Mouse (Mus musculus) heart, embryonic 14.5 days (tissue): ENCODE results near the gene Wasf2. TPM values are rescaled to one million over a fixed set of nuclear protein-coding genes. Genes with fewer than 3 reads are reported as not detected.

Source experiments
- ATAC-seq: fragments of 200-750 bp; cut with Nextera tagmentation; 2 replicates; pipeline ENCODE4 v1.8.0; 2017; ENCODE audit warnings: low read depth, moderate TSS enrichment; ENCODE audit not compliant: insufficient number of reproducible peaks, insufficient read depth, low FRiP score
- H3K27ac ChIP-seq, 2 experiments: fragments of 200-500 bp in 1 of 2; fragments of 300-500 bp in 1 of 2; sonication (generic) in 1 of 2; replicated peaks in 1 of 2; 2 replicates each; pipeline ENCODE4 v1.5.1; 2012 to 2014; ENCODE audit warnings: low read depth in 2 of 2, low read length in 2 of 2, control low read depth in 1 of 2, mild to moderate bottlenecking in 1 of 2, mixed read lengths in 1 of 2; ENCODE audit not compliant: control insufficient read depth in 1 of 2, insufficient read depth in 1 of 2
- H3K27me3 ChIP-seq: fragments of 300-500 bp; sonication (generic); 2 replicates; pipeline ENCODE4 v1.6.1; 2014; ENCODE audit warnings: mild to moderate bottlenecking, low read length, control low read depth; ENCODE audit not compliant: control insufficient read depth, insufficient read depth
- H3K36me3 ChIP-seq: fragments of 300-500 bp; sonication (generic); 2 replicates; pipeline ENCODE4 v1.6.1; 2014; ENCODE audit warnings: mild to moderate bottlenecking, control low read depth, low read length, mixed read lengths; ENCODE audit not compliant: control insufficient read depth, insufficient read depth
- H3K4me1 ChIP-seq, 2 experiments: fragments of 200-500 bp in 1 of 2; fragments of 300-500 bp in 1 of 2; sonication (generic) in 1 of 2; 2 replicates each; pipeline ENCODE4 v1.6.1; 2012 to 2014; ENCODE audit warnings: low read length in 2 of 2, control low read depth in 1 of 2, mixed read lengths in 1 of 2; ENCODE audit not compliant: control insufficient read depth in 2 of 2, insufficient read depth in 2 of 2
- H3K4me2 ChIP-seq: fragments of 300-500 bp; sonication (generic); 2 replicates; pipeline ENCODE4 v1.6.1; 2014; ENCODE audit warnings: mild to moderate bottlenecking, low read length
- H3K4me3 ChIP-seq, 2 experiments: fragments of 200-500 bp in 1 of 2; fragments of 300-500 bp in 1 of 2; sonication (generic) in 1 of 2; 2 replicates each; pipeline ENCODE4 v1.5.1; 2012 to 2014; ENCODE audit warnings: low read length in 2 of 2, mild to moderate bottlenecking in 2 of 2, control low read depth in 1 of 2, low read depth in 1 of 2, moderate library complexity in 1 of 2; ENCODE audit not compliant: control insufficient read depth in 1 of 2, insufficient read depth in 1 of 2
- H3K9ac ChIP-seq: fragments of 300-500 bp; sonication (generic); 2 replicates; pipeline ENCODE4 v1.6.1; 2014; ENCODE audit warnings: mild to moderate bottlenecking, low read length
- H3K9me3 ChIP-seq: fragments of 300-500 bp; sonication (generic); 2 replicates; pipeline ENCODE4 v1.6.1; 2016; ENCODE audit warnings: low read length, control low read depth; ENCODE audit not compliant: control insufficient read depth
- WGBS: fragments of 180-500 bp; shearing (Covaris S2); extraction: QIAGEN DNeasy Blood & Tissue Kit; methylation state at CpG from one replicate; pipeline ENCODE4 v1.1.7; 2014; 5-methylcytosine and 5-hydroxymethylcytosine counted together
- polyA plus RNA-seq: library from polyadenylated mRNA; unstranded; fragments of >200 nt; fragmentation: Nextera tagmentation; extraction: Ambion mirVana; gene quantifications from 2 replicates; pipeline ENCODE4 v1.2.1, GENCODE M21; 2014

The Wasf2 gene
- polyA plus RNA-seq, 1 experiment from 2014 or later: 68.6 TPM

GRCm38 (mm10) chr4:133217641-133218040 is 87.3 kb downstream of the Wasf2 start:
- Histone ChIP-seq H3K9me3 (no peaks in the 10 kb centered on the region), H3K27me3 (peaks cover 33% of the 10 kb centered on the region), H3K9ac (no peak overlapping the region), H3K27ac (no peak overlapping the region), H3K4me1 (peaks cover 12 to 16% of the 10 kb centered on the region in 2 experiments), H3K36me3 (no peaks in the 10 kb centered on the region), H3K4me2 (no peak overlapping the region), H3K4me3 (no peak overlapping the region)
- no peak for ATAC-seq
- 4% methylated on average over 5 of the region's 5 CpGs for WGBS

- 87% methylated on average over 3 of the region's 3 CpGs for WGBS
These were observed 88.4 kb downstream of the Wasf2 start for GRCm38 (mm10) chr4:133218745-133219144.

GRCm38 (mm10) chr4:133220656-133221055 is 90.4 kb downstream of the Wasf2 start:
- 2% methylated on average over 25 of the region's 25 CpGs for whole genome bisulfite sequencing
- Histone ChIP-seq H3K4me1 (peaks cover 3 to 5% of the 10 kb centered on the region in 2 experiments; a peak in 3 of 4 replicates), H3K4me2 (peak overlapping the region; percentile 70), H3K27ac (no peak overlapping the region), H3K9ac (peak overlapping the region; percentile 63), H3K4me3 (peak overlapping the region; percentile 26 to 37; a peak in 3 of 4 replicates), H3K9me3 (no peaks in the 10 kb centered on the region), H3K36me3 (no peaks in the 10 kb centered on the region), H3K27me3 (peaks cover 28% of the 10 kb centered on the region)
- ATAC-seq: no peak

More at GRCm38 (mm10) chr4:133218745-133219144, 88.4 kb downstream of the Wasf2 start:
- Histone ChIP-seq H3K4me3 (no peak overlapping the region), H3K36me3 (no peaks in the 10 kb centered on the region), H3K4me1 (peaks cover 3 to 5% of the 10 kb centered on the region in 2 experiments; a peak in 3 of 4 replicates), H3K27me3 (peaks cover 30% of the 10 kb centered on the region), H3K27ac (no peak overlapping the region), H3K4me2 (no peak overlapping the region), H3K9ac (no peak overlapping the region), H3K9me3 (no peaks in the 10 kb centered on the region)
- ATAC-seq: no peak

GRCm38 (mm10) chr4:133221701-133222100 is 91.4 kb downstream of the Wasf2 start:
- Histone ChIP-seq H3K27ac (no peak overlapping the region), H3K4me1 (peaks cover 3 to 5% of the 10 kb centered on the region in 2 experiments; a peak in 3 of 4 replicates), H3K9ac (no peak overlapping the region), H3K4me2 (no peak overlapping the region), H3K27me3 (peaks cover 28% of the 10 kb centered on the region), H3K4me3 (no peak overlapping the region), H3K36me3 (no peaks in the 10 kb centered on the region), H3K9me3 (no peaks in the 10 kb centered on the region)
- 77% methylated on average over 8 of the region's 8 CpGs for WGBS
- ATAC-seq: no peak

GRCm38 (mm10) chr4:133223875-133224274 is 93.6 kb downstream of the Wasf2 start:
- no peak for ATAC-seq

GRCm38 (mm10) chr4:133226073-133226472 is 95.8 kb downstream of the Wasf2 start:
- 51% methylated on average over 10 of the region's 10 CpGs for whole genome bisulfite sequencing
- H3K9ac ChIP-seq: no peak overlapping the region
- no peak overlapping the region for H3K4me2 ChIP-seq
- no peaks in the 10 kb centered on the region for H3K9me3 ChIP-seq
- H3K36me3 ChIP-seq: no peaks in the 10 kb centered on the region
- ATAC-seq: no peak
- no peak overlapping the region for H3K27ac ChIP-seq
- H3K4me3 ChIP-seq: no peak overlapping the region
- H3K27me3 ChIP-seq: peaks cover 15% of the 10 kb centered on the region
- no peaks in the 10 kb centered on the region for H3K4me1 ChIP-seq

More at GRCm38 (mm10) chr4:133223875-133224274, 93.6 kb downstream of the Wasf2 start:
- Histone ChIP-seq H3K9ac (no peak overlapping the region), H3K27me3 (peaks cover 28% of the 10 kb centered on the region), H3K9me3 (no peaks in the 10 kb centered on the region), H3K36me3 (no peaks in the 10 kb centered on the region), H3K27ac (no peak overlapping the region), H3K4me3 (no peak overlapping the region), H3K4me1 (peaks cover 3 to 5% of the 10 kb centered on the region in 2 experiments; a peak in 3 of 4 replicates), H3K4me2 (no peak overlapping the region)
- 61% methylated on average over 5 of the region's 5 CpGs for whole genome bisulfite sequencing

GRCm38 (mm10) chr4:133227636-133228035 is 97.3 kb downstream of the Wasf2 start:
- Histone ChIP-seq H3K9me3 (no peaks in the 10 kb centered on the region), H3K4me2 (no peak overlapping the region), H3K27me3 (peaks cover 3% of the 10 kb centered on the region), H3K4me1 (no peaks in the 10 kb centered on the region), H3K27ac (no peak overlapping the region), H3K9ac (no peak overlapping the region), H3K4me3 (no peak overlapping the region), H3K36me3 (no peaks in the 10 kb centered on the region)
- no peak for ATAC-seq
- WGBS: 73% methylated on average over 8 of the region's 8 CpGs

GRCm38 (mm10) chr4:133229582-133229981 is 99.3 kb downstream of the Wasf2 start:
- Histone ChIP-seq H3K4me1 (peaks cover 2 to 4% of the 10 kb centered on the region in 2 experiments; a peak in 1 of 4 replicates), H3K36me3 (no peaks in the 10 kb centered on the region), H3K4me3 (no peak overlapping the region), H3K4me2 (no peak overlapping the region), H3K27me3 (no peaks in the 10 kb centered on the region), H3K9ac (no peak overlapping the region), H3K9me3 (no peaks in the 10 kb centered on the region), H3K27ac (no peak overlapping the region)
- no peak for ATAC-seq
- 77% methylated on average over 8 of the region's 8 CpGs for WGBS
